Mouse (Mus musculus) heart, adult 9 months (tissue): ENCODE results near the gene Gngt2.
A peak's percentile ranks its signal among the peaks of the same experiment; 100 is the strongest.

Source experiments
- DNase-seq, 2 experiments: peaks; one replicate each; pipeline ENCODE4 v3.0.0; 2022; ENCODE audit warnings: low spot score in 2 of 2

Gene Gngt2

DNA sequence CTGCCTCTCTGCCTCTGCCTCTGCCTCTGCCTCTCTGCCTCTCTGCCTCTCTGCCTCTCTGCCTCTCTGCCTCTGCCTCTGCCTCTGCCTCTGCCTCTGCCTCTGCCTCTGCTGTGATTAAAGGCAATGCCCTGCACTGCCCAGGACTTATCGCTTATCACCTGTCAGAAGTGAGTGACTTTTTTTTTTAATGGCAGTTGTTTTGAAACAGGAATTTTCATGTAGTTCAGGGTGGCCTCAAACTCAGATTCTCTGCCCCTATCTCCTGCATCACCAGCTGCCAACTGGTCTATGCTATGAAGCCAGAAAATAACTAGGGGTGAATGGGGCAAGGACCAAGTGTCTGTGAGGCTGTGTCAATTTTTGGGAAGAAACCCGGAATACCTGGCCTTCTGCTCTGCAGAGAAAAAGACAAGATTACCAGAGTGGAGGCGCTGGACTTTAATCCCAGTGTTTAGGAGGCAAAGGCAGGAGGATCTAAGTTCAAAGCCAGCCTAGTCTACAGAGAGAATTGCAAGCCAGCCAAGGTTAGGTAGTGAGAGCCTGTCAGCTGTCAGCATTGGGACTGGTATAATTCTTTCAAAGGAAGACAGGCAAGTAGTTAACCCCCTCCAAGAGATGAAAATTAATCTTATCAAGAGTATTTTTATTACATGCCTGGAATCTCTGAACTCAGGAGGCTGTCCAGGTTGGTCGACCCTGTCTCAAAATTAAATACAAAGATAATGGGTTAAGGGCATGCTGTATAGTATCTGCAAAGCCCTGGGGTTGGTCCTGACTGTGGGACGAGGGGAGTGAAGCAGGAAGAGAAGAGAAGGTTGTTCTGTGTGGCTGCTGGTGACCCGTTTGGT is 10.5 kb upstream of the Gngt2 start:
- no peak for DNase-seq

DNA sequence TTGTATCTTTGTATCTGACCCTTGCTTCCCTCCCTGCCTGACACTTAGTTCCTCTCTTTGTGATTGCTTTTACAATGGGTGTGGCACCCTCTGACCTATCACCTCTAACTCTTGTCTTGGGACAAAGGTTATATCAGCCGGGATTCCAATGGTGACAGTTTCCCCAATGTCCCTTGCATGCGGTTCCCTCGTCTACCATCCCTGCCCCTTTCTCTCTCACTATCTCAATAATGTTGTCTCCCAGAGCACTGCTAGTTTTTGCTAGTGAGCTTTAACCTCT is 9.9 kb upstream of the Gngt2 start:
- no peak for DNase-seq

DNA sequence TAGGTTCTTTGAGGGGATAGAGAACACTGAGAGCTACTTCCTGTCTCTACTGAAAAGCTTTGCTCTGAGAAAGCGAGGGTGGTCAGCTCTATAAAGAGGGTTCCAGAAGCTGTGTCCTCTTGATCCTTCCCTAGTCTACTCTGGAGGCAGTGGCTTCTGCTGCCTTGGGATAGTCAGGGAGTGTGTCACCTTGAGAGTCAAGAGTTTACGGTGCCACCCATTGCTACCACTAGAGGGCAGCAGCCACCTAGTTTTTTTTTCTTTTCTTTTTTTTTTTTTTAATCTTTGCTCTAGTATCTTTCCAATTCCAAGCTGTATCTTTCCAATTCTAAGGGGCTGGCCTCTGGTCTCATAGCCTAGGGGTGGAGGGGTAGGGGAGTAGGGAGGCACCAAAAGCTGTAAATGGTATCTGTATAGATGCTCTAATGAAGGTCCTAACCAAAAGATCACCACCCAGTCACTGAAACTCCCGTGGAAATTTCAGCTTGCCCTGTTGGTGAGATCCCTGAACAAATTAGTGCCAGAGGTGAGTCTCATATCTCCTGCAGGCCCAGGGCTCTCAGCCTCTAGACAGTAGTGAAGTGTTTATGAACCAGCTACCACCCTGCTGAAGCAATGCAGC is 9.4 kb upstream of the Gngt2 start:
- DNase-seq, result peak in 1 of 2 experiments; percentile 74

DNA sequence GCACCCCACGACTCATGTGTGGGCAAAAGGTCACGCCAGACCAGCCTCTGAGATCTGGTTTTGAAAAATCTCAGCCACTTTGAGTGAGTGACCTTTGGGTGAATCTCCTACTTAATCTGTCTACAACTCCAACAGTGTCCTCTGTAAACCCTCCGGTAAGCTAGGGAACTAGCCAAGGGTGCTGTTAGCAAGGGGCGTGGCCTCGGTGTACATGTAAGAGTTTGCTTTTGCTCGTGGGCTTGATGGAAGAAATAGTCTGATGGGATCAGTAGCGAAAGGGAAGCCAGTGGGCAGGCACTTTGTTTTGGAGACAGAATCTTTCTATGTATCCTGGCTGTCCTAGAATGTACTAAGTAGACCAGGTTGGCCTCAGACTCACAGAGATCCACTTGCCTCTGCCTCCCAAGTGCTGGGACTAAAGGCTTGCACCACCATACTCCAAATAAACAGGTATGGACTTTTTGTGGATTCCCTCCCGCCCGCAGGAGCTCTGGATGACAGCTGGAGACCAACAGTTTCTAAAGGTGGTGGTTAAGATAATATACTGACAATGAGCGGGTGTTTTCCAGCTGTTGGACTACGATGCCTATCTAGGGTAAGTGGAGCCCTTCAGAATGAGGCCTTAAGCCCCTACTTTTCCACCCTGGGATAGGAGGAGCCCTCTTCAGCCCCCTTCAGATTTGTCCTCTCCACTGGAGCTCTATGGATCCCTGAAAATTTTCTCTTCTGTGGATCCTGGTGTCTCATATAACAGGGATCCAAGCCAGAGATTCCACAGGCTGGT is 8.6 kb upstream of the Gngt2 start:
- no peak for DNase-seq

DNA sequence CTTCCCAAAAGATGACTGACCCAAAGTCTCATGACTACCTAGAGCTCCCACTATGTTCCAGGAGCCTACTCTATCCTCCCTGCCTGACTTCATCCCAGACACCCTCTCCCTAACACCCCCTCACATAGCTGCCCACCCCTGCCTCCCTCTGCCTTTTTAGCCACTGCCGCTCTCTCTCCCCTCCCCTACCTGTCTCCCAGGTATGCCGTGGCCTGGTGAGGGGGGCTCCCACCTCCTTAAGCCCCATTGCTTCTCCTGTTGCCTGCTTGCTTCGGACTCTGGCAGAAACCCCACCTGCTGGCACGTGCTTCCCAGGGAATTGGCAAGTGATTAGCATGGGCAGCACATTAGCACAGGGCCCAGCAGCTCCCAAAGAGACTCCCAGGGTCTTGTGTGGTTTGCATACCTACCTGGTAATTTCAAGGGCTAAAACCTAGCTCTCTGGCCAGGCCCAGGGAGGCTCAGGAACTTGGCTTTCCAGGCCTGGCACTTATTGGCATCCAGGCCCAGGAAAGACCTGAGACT is 7.4 kb upstream of the Gngt2 start:
- no peak for DNase-seq

DNA sequence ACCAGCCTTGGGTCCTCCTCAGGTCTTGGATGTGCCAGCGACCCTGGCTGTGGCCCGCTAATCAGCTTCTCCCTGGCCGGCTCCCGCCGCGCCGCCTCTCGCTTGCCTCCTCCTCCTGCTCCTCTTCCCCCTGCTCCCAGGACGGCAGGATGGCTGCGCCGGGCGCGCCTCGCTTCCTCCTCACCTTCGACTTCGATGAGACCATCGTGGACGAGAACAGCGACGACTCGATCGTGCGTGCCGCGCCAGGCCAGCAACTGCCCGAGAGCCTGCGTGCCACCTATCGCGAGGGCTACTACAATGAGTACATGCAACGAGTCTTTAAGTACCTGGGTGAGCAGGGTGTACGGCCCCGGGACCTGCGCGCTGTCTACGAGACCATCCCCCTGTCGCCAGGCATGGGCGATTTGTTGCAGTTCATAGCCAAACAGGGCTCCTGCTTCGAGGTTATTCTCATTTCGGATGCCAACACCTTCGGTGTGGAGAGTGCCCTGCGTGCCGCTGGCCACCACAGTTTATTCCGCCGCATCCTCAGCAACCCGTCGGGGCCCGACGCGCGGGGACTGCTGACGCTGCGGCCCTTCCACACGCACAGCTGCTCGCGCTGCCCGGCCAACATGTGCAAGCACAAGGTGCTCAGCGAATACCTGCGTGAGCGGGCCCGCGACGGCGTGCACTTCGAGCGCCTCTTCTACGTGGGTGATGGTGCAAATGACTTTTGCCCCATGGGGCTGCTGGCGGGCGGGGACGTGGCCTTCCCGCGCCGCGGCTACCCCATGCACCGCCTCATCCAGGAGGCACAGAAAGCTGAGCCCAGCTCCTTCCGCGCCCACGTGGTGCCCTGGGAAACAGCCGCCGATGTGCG is 6.4 kb upstream of the Gngt2 start:
- DNase-seq, result no peak

DNA sequence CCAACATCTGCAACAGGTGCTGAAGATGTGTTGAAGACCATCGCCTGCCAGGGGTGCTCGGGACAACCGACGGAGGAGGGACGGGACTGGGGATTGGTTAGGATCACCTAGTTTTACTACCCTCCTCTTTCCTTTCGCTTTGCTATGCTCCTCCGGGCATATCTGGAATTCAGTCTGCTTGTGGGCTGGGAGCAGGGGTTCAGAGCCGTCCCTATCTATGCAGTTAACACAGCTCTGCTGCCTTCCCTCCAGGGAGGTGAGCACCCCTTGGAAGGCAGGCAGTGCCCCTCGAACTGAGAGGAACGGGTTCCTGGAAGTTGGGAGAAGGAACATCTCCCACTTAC is 5.8 kb upstream of the Gngt2 start:
- no peak for DNase-seq

DNA sequence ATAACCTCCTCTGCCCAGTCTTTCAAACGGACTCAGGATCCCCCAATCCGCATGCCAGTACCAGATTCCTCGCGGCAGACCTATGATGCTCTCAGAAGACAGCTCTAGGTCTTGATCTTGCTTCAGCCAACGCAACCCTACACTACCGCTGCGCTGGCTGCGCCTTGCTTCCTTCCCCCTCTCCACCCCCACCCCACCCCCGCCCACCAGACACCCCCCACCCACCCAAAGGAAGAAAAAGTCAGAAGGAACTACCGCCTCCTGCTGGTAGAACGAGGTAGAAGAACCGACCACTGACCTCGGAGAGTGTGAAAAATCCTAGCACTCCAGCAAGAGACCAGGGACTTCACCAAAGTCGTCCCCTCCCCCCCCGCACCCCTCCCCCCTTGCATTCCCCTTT is 5.4 kb upstream of the Gngt2 start:
- DNase-seq, result no peak

DNA sequence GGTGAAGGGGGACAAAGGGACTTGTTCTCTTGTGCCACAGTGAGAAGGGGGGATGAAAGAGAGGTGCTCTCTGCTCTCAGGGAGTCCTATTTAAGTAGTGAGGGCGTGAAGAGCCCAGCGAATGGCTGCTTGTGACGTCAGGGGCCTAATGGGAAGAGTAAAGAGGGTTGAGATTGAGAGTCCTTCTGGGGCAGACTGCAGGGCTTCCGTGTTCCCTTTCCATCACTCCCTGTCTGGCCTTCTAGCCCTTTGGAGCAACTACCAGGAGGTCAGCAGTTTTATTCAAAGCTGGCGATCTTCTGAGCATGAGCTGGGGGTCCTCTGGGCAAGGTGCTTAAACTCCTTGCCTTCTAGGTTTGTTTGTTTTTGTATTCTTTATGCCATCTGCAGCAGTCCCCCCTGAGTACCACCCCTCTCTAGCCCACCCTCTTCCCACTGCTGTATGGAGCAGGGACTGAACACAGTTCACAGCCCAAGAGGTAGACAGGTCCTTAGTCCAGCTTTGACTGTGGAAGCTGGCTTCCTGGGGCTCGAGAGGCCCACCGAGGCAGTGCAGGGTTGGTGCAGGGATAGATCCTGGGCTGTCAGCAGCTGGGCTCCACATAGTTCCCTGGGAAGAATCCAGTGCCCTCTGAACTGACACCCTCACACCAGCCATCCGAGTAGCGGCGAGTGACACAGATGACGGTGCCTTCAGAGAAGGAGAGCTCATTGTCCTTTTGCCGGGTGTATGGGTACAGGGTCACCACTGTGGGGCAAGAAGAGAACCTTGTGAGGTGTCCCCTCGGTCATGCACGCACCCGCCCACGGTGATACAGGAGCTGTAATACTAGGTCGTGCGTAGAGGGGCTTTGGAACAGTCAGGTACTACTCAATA is 4.6 kb upstream of the Gngt2 start:
- DNase-seq, result no peak

DNA sequence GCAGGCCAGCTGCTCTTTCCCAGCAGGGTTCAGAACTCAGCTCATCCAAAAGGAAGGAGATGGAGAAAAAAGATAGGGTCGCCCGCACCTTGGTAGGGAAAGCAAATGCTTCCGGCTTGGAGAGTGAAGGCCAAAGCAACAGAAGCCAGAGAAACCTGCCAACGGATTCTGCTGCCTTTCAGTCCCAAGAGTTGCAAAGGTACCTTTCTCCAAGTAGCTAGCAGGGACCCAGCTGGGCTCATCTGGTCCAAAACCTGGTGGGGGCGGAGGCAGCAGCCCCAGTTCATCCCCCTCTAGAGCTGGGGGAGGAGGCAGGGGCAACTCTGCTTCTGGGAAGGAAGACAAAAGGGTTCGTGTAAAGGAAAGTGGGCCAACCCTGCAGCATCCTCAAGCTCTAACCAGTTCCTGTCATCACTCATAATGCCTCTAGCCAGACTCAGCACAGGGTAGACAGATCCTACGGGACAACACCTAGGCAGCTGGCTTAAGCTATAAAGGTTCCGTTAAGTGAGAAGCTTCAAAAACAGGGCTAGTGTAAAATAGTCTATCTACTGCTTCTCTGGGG is 3.9 kb upstream of the Gngt2 start:
- no peak for DNase-seq

DNA sequence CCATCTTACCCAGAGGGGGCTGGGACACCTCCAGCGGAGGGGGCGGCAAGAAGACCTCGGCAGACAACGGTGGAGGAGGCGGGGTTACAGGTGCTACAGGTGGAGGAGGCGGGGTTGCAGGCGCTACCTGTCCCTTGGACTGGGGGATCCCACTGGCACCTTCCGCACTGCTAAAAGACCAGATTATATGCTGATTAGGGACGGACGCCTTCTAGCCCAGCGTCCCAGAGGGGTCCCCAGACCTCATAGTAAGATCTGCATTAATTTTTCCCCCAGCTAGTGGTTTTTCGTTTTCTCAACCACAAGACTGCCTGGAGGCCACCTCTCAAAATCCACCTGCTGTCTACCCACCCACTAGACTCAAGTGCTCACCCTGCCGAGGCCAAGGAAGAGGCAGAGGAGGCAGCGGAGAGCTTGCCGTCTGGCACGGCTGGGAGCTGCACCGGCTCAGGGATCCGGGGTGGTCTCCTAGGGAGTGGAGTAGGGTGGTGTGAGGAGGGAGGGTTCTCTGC is 3.3 kb upstream of the Gngt2 start:
- no peak for DNase-seq

DNA sequence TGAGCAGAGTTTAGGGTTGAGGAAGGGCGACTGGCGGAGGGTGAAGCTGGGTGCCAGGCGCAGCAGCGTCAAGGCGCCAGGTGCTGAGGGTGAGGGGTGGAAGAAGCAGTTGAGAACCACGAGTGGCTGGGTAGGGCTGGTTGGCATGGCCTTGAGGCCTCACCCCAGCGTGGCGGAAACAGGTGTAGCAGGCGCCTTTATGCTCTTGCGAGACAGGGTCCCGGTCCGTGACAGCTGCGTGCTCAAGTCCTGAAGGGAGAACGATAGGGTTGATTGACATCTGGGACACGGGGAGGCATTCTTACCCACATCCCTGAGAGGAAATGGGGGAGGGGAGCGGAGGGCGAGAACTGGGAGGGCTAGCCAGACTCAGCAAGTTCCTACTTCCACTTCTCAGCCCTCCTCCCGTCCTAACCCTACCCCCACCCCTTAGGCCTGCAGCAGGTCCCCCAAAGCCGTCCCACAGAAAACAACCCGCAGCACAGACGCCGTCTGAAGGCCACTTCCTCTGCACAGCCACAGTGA is 2.8 kb upstream of the Gngt2 start:
- peak in 1 of 2 experiments; percentile 58 for DNase-seq

DNA sequence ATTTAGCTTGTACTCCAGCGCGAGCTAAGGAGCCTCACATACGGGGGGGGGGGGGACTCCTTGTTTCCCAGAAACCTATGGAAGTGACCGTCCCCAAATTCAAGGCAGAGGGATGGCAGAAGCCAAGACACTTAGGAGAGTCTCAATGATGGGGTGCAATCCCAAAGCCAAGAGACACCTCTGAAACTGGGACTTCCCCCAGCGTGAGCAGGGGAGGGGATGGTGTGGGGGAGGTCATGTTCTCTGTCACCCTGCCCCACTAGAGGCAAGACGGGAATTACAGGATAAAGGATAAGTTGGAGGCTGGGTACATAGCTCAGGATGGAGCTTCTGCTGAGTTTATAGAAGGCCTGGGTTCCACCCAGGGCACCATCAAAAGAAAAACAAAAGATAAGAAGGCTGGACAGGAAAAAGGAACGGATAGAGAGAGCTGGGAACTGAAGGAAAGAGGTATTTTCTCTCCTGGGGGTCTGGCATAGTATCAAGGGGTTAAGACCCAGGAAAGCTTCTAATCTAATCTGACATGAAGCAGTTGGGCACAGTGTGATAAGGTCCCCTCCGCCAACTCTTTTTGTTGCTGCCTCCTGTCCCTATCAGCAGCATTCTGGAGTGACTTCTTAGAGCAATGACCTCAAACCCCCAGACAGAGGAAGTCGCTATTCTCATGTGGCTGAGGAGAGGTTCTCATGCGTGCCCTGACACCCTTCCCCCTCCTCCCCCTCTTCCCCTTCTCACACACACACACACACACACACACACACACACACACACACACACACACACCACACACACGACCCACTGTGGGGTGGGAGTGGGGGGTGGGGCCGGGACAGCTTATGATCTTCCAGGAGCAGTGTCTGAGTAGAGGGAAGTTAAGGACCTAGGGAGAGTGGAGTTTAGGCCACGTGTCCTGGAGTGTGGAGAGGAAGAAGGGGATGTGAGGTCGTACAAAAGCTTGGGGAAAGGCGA is 2.0 kb upstream of the Gngt2 start:
- no peak for DNase-seq

DNA sequence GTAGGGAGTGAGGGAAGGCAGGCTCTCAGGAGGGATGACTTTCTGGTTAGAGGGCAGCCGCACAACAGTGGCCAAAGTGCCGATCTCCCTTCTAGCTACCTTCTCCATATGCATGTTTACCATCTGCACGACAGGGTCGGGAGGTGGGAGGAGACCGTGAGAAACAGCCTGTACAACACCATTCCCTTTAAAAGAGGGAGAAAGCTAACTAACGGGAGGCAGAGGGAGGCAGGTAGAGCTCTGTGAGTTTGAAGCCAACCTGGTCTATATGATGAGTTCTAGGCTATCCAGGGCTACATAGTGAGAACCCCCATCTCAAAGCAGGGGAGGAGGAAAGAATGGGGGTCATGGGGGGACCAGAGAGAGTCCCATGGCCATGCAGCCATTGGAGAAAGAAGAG is 1.2 kb upstream of the Gngt2 start:
- DNase-seq, result no peak

DNA sequence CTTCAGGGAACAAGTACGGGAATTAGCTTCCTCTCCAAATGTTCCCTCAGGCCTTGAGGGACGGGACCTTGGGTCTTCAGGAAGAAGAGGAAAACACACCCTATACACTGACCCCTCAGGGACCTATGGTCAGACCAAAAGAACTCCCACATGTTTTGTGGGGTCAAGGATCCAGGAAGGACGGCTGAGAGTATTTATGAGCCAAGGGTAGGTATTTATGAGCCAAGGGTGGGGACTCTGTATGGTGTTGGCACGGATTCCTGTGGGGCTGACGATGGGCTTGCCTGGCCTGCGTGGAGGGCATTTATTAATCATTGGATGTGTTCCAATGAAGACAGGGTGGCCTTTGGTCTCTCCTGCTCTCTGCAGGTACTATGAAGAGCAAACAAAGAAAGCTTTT is 583 bp upstream of the Gngt2 start:
- peak in 1 of 2 experiments; percentile 74 for DNase-seq

DNA sequence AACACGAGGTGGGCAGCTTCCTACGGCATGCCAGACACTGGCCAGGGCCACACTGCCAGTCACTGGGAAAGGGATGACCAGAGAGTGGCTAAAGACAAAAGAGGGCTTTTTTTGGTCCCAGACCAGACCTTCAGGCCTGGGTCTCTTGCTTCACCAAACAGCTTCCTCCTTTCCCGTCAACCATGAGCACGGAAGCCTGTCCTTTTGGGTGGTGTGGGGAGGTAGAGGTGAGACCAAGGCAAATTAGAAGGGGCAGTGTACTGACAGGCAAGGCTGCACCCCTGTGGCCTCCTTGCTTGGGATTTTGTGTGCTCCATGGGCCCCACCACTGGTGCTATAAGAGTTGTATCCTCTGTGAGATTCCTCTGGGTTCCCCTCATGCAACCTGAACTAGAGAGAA is 1.6 kb downstream of the Gngt2 start:
- no peak for DNase-seq

DNA sequence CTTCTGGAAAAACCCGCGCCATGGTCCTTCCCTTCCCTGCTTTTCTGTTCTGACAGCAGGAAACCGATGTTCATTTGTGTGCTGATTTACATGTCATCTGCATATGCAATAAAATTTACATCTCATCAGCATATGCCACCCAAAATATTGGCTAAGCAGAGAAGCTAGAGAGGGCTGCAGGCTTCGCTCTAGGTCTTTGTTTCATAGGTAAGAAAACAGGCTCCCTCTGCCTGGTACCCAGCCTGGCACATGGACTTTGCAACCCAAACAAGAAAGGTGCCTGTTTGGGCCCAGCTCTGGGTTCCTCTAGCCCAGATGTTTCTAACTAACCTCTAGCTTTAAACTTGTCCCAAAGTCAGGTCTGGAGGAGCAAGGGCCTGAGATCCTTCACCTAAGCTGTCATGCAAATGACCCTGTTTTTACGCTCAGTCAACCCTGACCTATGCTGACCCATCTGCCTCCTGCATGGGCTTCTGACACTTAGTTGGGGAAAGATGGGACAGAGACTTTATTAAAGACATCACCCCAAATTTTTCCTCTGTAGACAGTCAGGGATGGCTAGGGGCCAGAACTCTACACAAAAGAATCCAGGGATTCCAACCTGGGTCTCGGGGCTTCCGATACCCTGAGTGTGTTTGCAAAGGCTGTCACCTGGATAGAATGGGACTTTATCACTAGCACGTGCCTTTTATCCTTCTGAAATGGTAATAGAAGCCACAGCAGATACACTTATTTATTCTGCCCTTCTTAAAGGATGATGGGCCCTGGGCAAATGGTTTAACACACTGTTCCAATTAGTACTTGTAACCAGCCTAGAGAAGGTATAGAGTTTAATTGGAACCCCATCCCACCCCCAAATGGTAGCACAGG is 2.2 kb downstream of the Gngt2 start:
- DNase-seq, result no peak
